In genomic region chr16:30645841-30646558, GRCm38 (mm10) we compare ENCODE assay signal across 11 mouse cellular contexts. TPM values are rescaled to one million over a fixed set of nuclear protein-coding genes. Genes with fewer than 3 reads are reported as not detected.
DNase-seq lines count a peak whose midpoint lies in the region; ATAC-seq lines count a peak whose summit lies in the region.
"Had no signal": no experiment of that assay in that cellular context is flagged by ENCODE, and none has a peak within 500 bp of the region (broad histone marks: within the 10 kb centered on the region; RNA-seq: fewer than 3 reads in every experiment).

No protein-coding gene starts in this region.

- H3K4me1 ChIP-seq in midbrain, embryonic 10.5 days = peaks cover 12% of the 10 kb centered on the region
- H3K4me1 ChIP-seq in midbrain, embryonic 11.5 days (ENCODE audit: control insufficient read depth, insufficient read depth, low read length) = no peaks in the 10 kb centered on the region
- H3K4me1 ChIP-seq: heart, embryonic 15.5 days had no signal

- H3K27me3 ChIP-seq in midbrain, embryonic 10.5 days (ENCODE audit: low read depth, poor library complexity, severe bottlenecking) = no peaks in the 10 kb centered on the region
- no peaks in the 10 kb centered on the region for H3K27me3 ChIP-seq in midbrain, embryonic 11.5 days (ENCODE audit: control insufficient read depth, insufficient read depth, low read length)
- H3K27me3 ChIP-seq: embryonic facial prominence, embryonic 13.5 days; heart, embryonic 15.5 days had no signal

- H3K9ac ChIP-seq in midbrain, embryonic 11.5 days (ENCODE audit: low read length) = no peak overlapping the region
- H3K9ac ChIP-seq: embryonic facial prominence, embryonic 13.5 days; heart, embryonic 15.5 days had no signal

- peak; percentile 35 for DNase-seq in adrenal gland, postnatal 14 days
- no peak for DNase-seq in adrenal gland, postnatal 4 days (ENCODE audit: low spot score in 2 of 2)
- DNase-seq in midbrain, embryonic 10.5 days (ENCODE audit: low spot score) = no peak
- DNase-seq in midbrain, embryonic 11.5 days (ENCODE audit: low spot score, missing footprints) = no peak
- peak; percentile 42 for DNase-seq in cerebellum, adult 9-11 months
- no peak for DNase-seq in gastrocnemius, postnatal 25 days
- DNase-seq in right cerebral cortex, postnatal 10 days (ENCODE audit: low spot score in 2 of 2) = no peak
- no peak for DNase-seq in retina, postnatal 1 day

- no peak overlapping the region for H3K4me2 ChIP-seq in midbrain, embryonic 11.5 days
- H3K4me2 ChIP-seq: embryonic facial prominence, embryonic 13.5 days; heart, embryonic 15.5 days had no signal

- WGBS in midbrain, embryonic 10.5 days = 30% methylated on average over 9 of the region's 9 CpGs
- WGBS in midbrain, embryonic 11.5 days = 29% methylated on average over 9 of the region's 9 CpGs

- no peak for ATAC-seq in midbrain, embryonic 11.5 days (ENCODE audit: low FRiP score)

- peaks cover 3% of the 10 kb centered on the region; the same call in 1 of the 2 replicates for H3K9me3 ChIP-seq in midbrain, embryonic 10.5 days (replicated peaks)
- peaks cover 3% of the 10 kb centered on the region; the same call in 1 of the 2 replicates for H3K9me3 ChIP-seq in midbrain, embryonic 11.5 days (ENCODE audit: control insufficient read depth, low read length)
- H3K9me3 ChIP-seq: heart, embryonic 15.5 days had no signal

- no peaks in the 10 kb centered on the region for H3K36me3 ChIP-seq in midbrain, embryonic 10.5 days
- H3K36me3 ChIP-seq in midbrain, embryonic 11.5 days (ENCODE audit: control insufficient read depth, insufficient read depth, low read length) = no peaks in the 10 kb centered on the region
- H3K36me3 ChIP-seq: embryonic facial prominence, embryonic 13.5 days; heart, embryonic 15.5 days had no signal

- H3K27ac ChIP-seq in midbrain, embryonic 10.5 days (replicated peaks) = peak overlapping the region; percentile 55; the same call in 1 of the 2 replicates
- no peak overlapping the region for H3K27ac ChIP-seq in midbrain, embryonic 11.5 days (ENCODE audit: low read depth, low read length)
- H3K27ac ChIP-seq: embryonic facial prominence, embryonic 13.5 days; heart, embryonic 15.5 days; macrophage had no signal

- H3K4me3 ChIP-seq in midbrain, embryonic 10.5 days = no peak overlapping the region
- no peak overlapping the region for H3K4me3 ChIP-seq in midbrain, embryonic 11.5 days (ENCODE audit: low read depth, low read length)
- H3K4me3 ChIP-seq: embryonic facial prominence, embryonic 13.5 days; heart, embryonic 15.5 days had no signal

RNA-seq across cellular contexts. Expression of gene Fam43a, which starts 46.5 kb away (rescaled TPM):
- 33.6 and 48.4 TPM in 2 replicates for total RNA-seq in adrenal gland, postnatal 14 days (2021)
- 10 to 100 TPM; 45.6 to 51.8 TPM for total RNA-seq in adrenal gland, postnatal 4 days (2021)
- polyA plus RNA-seq in midbrain, embryonic 10.5 days (2016; fragmentation: Nextera tagmentation; extraction: Ambion mirVana) = 11.4 TPM in 2 replicates
- polyA plus RNA-seq in midbrain, embryonic 11.5 days (2014; fragmentation: Nextera tagmentation; extraction: Ambion mirVana) = 5.4 and 6.1 TPM in 2 replicates
- total RNA-seq in gastrocnemius, postnatal 25 days (2021) = 1 to 10 TPM; 6.7 to 8.1 TPM

RNA-seq across cellular contexts. Expression of gene Lsg1, which starts 58.6 kb away (rescaled TPM):
- 31.0 and 33.2 TPM in 2 replicates for total RNA-seq in adrenal gland, postnatal 14 days (2021)
- total RNA-seq in adrenal gland, postnatal 4 days (2021) = 10 to 100 TPM; 51.5 to 52.0 TPM
- 82.3 and 86.2 TPM in 2 replicates for polyA plus RNA-seq in midbrain, embryonic 10.5 days (2016; fragmentation: Nextera tagmentation; extraction: Ambion mirVana)
- 84.7 and 89.3 TPM in 2 replicates for polyA plus RNA-seq in midbrain, embryonic 11.5 days (2014; fragmentation: Nextera tagmentation; extraction: Ambion mirVana)
- 10 to 100 TPM; 16.3 to 17.5 TPM for total RNA-seq in gastrocnemius, postnatal 25 days (2021)

Comparison
In these comparisons a context has a peak if more than half of its experiments do, and no peak if none do; other contexts are left out.
1. DNase-seq: peak in adrenal gland, postnatal 14 days (single experiment) and cerebellum, adult 9-11 months (single experiment); none in adrenal gland, postnatal 4 days (0 of 2), midbrain, embryonic 10.5 days (single experiment), midbrain, embryonic 11.5 days (single experiment), gastrocnemius, postnatal 25 days (single experiment), right cerebral cortex, postnatal 10 days (0 of 2) and retina, postnatal 1 day (single experiment).